Mouse (Mus musculus): ENCODE data around the gene Txk. TPM values are rescaled to one million over a fixed set of nuclear protein-coding genes. Genes with fewer than 3 reads are reported as not detected.

Txk gene
- polyA plus RNA-seq, 1 experiment from 2014 or later, result 0.34 TPM

- 23% methylated on average over 5 of the region's 5 CpGs for WGBS
- no peaks in the 10 kb centered on the region for H3K27me3 ChIP-seq (ENCODE audit: control insufficient read depth, insufficient read depth, low read length)
- H3K27ac ChIP-seq (ENCODE audit: low read length), result no peak overlapping the region
- no peak overlapping the region for H3K9ac ChIP-seq (ENCODE audit: low read length)
- no peaks in the 10 kb centered on the region for H3K36me3 ChIP-seq (ENCODE audit: control insufficient read depth, insufficient read depth, low read length)
- no peak for ATAC-seq (ENCODE audit: insufficient read depth, low FRiP score)
- H3K4me1 ChIP-seq (ENCODE audit: control insufficient read depth, insufficient read depth, low read length), result no peaks in the 10 kb centered on the region
- H3K4me3 ChIP-seq (replicated peaks; ENCODE audit: low read length), result no peak overlapping the region
- no peaks in the 10 kb centered on the region for H3K9me3 ChIP-seq (replicated peaks; ENCODE audit: control insufficient read depth, low read length)
- H3K4me2 ChIP-seq (ENCODE audit: low read depth, low read length), result no peak overlapping the region
Observed at GRCm38 (mm10) chr5:72665281-72665680, 87.3 kb downstream of the Txk start.

GRCm38 (mm10) chr5:72664854-72665253 lies 87.7 kb downstream of the Txk start:
- H3K4me1 ChIP-seq (ENCODE audit: control insufficient read depth, insufficient read depth, low read length), result no peaks in the 10 kb centered on the region
- no peak overlapping the region for H3K4me3 ChIP-seq (replicated peaks; ENCODE audit: low read length)
- no peak overlapping the region for H3K27ac ChIP-seq (ENCODE audit: low read length)
- ATAC-seq (ENCODE audit: insufficient read depth, low FRiP score), result no peak
- no peak overlapping the region for H3K9ac ChIP-seq (ENCODE audit: low read length)
- H3K9me3 ChIP-seq (replicated peaks; ENCODE audit: control insufficient read depth, low read length), result no peaks in the 10 kb centered on the region
- H3K36me3 ChIP-seq (ENCODE audit: control insufficient read depth, insufficient read depth, low read length), result no peaks in the 10 kb centered on the region
- WGBS, result 52% methylated on average over 3 of the region's 3 CpGs
- H3K4me2 ChIP-seq (ENCODE audit: low read depth, low read length), result no peak overlapping the region
- H3K27me3 ChIP-seq (ENCODE audit: control insufficient read depth, insufficient read depth, low read length), result no peaks in the 10 kb centered on the region

GRCm38 (mm10) chr5:72664126-72664525 lies 88.5 kb downstream of the Txk start:
- no peak overlapping the region for H3K27ac ChIP-seq (ENCODE audit: low read length)
- H3K36me3 ChIP-seq (ENCODE audit: control insufficient read depth, insufficient read depth, low read length), result no peaks in the 10 kb centered on the region
- no peak for ATAC-seq (ENCODE audit: insufficient read depth, low FRiP score)
- no peaks in the 10 kb centered on the region for H3K9me3 ChIP-seq (replicated peaks; ENCODE audit: control insufficient read depth, low read length)
- no peak overlapping the region for H3K9ac ChIP-seq (ENCODE audit: low read length)
- 81% methylated on average over 5 of the region's 5 CpGs for WGBS
- no peaks in the 10 kb centered on the region for H3K4me1 ChIP-seq (ENCODE audit: control insufficient read depth, insufficient read depth, low read length)
- no peak overlapping the region for H3K4me3 ChIP-seq (replicated peaks; ENCODE audit: low read length)
- H3K4me2 ChIP-seq (ENCODE audit: low read depth, low read length), result no peak overlapping the region
- no peaks in the 10 kb centered on the region for H3K27me3 ChIP-seq (ENCODE audit: control insufficient read depth, insufficient read depth, low read length)

GRCm38 (mm10) chr5:72661051-72661781 lies 91.4 kb downstream of the Txk start:
- H3K4me1 ChIP-seq (ENCODE audit: control insufficient read depth, insufficient read depth, low read length), result no peaks in the 10 kb centered on the region

GRCm38 (mm10) chr5:72658375-72658774 lies 94.2 kb downstream of the Txk start:
- H3K36me3 ChIP-seq (ENCODE audit: control insufficient read depth, insufficient read depth, low read length), result no peaks in the 10 kb centered on the region
- no peak overlapping the region for H3K27ac ChIP-seq (ENCODE audit: low read length)
- H3K4me2 ChIP-seq (ENCODE audit: low read depth, low read length), result no peak overlapping the region
- no peak for ATAC-seq (ENCODE audit: insufficient read depth, low FRiP score)
- no peaks in the 10 kb centered on the region for H3K9me3 ChIP-seq (replicated peaks; ENCODE audit: control insufficient read depth, low read length)
- no peak overlapping the region for H3K9ac ChIP-seq (ENCODE audit: low read length)
- no peak overlapping the region for H3K4me3 ChIP-seq (replicated peaks; ENCODE audit: low read length)
- H3K4me1 ChIP-seq (ENCODE audit: control insufficient read depth, insufficient read depth, low read length), result no peaks in the 10 kb centered on the region
- H3K27me3 ChIP-seq (ENCODE audit: control insufficient read depth, insufficient read depth, low read length), result no peaks in the 10 kb centered on the region
- WGBS, result 76% methylated on average over 13 of the region's 13 CpGs

More at GRCm38 (mm10) chr5:72661051-72661781, 91.4 kb downstream of the Txk start:
- no peak overlapping the region for H3K9ac ChIP-seq (ENCODE audit: low read length)
- whole genome bisulfite sequencing, result 75% methylated on average over 6 of the region's 6 CpGs
- no peaks in the 10 kb centered on the region for H3K27me3 ChIP-seq (ENCODE audit: control insufficient read depth, insufficient read depth, low read length)
- H3K36me3 ChIP-seq (ENCODE audit: control insufficient read depth, insufficient read depth, low read length), result no peaks in the 10 kb centered on the region
- no peak for ATAC-seq (ENCODE audit: insufficient read depth, low FRiP score)
- H3K27ac ChIP-seq (ENCODE audit: low read length), result no peak overlapping the region
- no peak overlapping the region for H3K4me2 ChIP-seq (ENCODE audit: low read depth, low read length)
- no peaks in the 10 kb centered on the region for H3K9me3 ChIP-seq (replicated peaks; ENCODE audit: control insufficient read depth, low read length)
- H3K4me3 ChIP-seq (replicated peaks; ENCODE audit: low read length), result no peak overlapping the region

DNA sequence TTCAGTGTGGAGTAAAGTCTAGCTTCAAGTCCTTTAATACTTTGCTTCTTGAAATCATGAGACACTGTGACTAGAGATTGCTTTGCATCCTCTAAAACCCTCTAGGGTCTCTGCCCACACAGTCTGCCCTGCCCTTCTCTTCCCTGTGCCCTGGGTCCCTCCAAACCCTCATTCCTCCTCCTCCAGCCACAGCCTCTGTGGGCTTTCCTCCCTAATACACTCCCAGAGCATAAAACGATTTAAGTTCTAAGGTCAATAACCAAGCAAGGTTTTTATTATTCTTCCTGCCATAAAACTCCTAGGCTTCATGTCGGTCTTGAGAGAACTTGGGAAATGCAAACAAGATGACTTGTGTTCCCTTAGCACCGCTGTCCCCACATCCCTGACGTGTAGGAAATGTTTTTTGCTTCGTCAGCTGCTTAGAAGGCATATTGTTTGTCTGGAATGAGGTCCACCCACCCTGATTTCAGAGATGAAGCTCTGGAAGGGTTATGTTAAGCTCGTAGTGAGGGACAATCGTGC lies 96.2 kb downstream of the Txk start:
- Histone ChIP-seq H3K4me2 (ENCODE audit: low read depth, low read length) (no peak overlapping the region), H3K27ac (ENCODE audit: low read length) (no peak overlapping the region), H3K36me3 (ENCODE audit: control insufficient read depth, insufficient read depth, low read length) (no peaks in the 10 kb centered on the region), H3K4me3 (replicated peaks; ENCODE audit: low read length) (no peak overlapping the region), H3K27me3 (ENCODE audit: control insufficient read depth, insufficient read depth, low read length) (no peaks in the 10 kb centered on the region), H3K9ac (ENCODE audit: low read length) (no peak overlapping the region), H3K9me3 (replicated peaks; ENCODE audit: control insufficient read depth, low read length) (no peaks in the 10 kb centered on the region), H3K4me1 (ENCODE audit: control insufficient read depth, insufficient read depth, low read length) (no peaks in the 10 kb centered on the region)
- 51% methylated on average over 7 of the region's 7 CpGs for WGBS
- no peak for ATAC-seq (ENCODE audit: insufficient read depth, low FRiP score)

DNA sequence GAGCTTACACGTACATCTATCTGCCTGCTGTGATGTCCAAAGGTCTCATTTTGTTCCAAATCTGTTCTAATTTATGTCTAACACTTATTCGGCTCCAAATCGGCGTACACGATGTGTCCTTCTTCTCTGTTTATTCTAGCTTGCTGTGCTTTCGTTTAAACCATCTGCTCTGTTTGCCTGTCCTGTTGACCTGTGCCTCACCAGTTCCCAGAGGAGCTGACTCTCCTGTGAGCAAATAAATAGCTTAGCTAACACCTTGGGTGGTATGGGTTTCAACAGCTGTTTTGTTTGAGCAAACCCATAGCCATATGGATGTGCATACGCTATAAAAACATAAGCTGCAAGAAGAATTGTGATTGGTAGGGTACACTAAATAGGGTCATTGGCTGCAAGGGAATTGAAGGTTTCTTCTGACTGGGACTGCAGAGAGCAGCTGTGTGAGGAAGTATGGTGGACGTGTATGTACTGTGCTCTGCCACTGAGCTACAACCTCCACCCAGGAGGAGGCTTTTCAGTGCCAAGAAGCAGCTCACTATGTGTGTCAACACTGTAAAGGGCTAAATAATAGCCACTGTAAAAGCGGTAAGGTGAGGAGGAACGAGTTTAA lies 99.4 kb downstream of the Txk start:
- no peaks in the 10 kb centered on the region for H3K4me1 ChIP-seq (ENCODE audit: control insufficient read depth, insufficient read depth, low read length)
- no peaks in the 10 kb centered on the region for H3K9me3 ChIP-seq (replicated peaks; ENCODE audit: control insufficient read depth, low read length)
- WGBS, result 47% methylated on average over 10 of the region's 10 CpGs
- peak; percentile 30; the same call in 1 of the 2 replicates for ATAC-seq (ENCODE audit: insufficient read depth, low FRiP score)
- no peak overlapping the region for H3K4me2 ChIP-seq (ENCODE audit: low read depth, low read length)
- H3K27me3 ChIP-seq (ENCODE audit: control insufficient read depth, insufficient read depth, low read length), result no peaks in the 10 kb centered on the region
- H3K4me3 ChIP-seq (replicated peaks; ENCODE audit: low read length), result no peak overlapping the region
- H3K9ac ChIP-seq (ENCODE audit: low read length), result no peak overlapping the region
- no peak overlapping the region for H3K27ac ChIP-seq (ENCODE audit: low read length)
- H3K36me3 ChIP-seq (ENCODE audit: control insufficient read depth, insufficient read depth, low read length), result no peaks in the 10 kb centered on the region

- peak overlapping the region; percentile 29 for H3K27ac ChIP-seq (ENCODE audit: low read length)
Observed at GRCm38 (mm10) chr5:72648987-72649735, 103.4 kb downstream of the Txk start.

More at GRCm38 (mm10) chr5:72648987-72649735, 103.4 kb downstream of the Txk start:
- H3K9ac ChIP-seq (ENCODE audit: low read length), result no peak overlapping the region
- H3K9me3 ChIP-seq (replicated peaks; ENCODE audit: control insufficient read depth, low read length), result no peaks in the 10 kb centered on the region
- H3K4me1 ChIP-seq (ENCODE audit: control insufficient read depth, insufficient read depth, low read length), result peaks cover 5% of the 10 kb centered on the region; the same call in 1 of the 2 replicates
- H3K4me2 ChIP-seq (ENCODE audit: low read depth, low read length), result peak overlapping the region; percentile 61
- 0 out of 2 replicates have a peak, but pooled peaks cover 3% of the 10 kb centered on the region for H3K27me3 ChIP-seq (ENCODE audit: control insufficient read depth, insufficient read depth, low read length)
- no peaks in the 10 kb centered on the region for H3K36me3 ChIP-seq (ENCODE audit: control insufficient read depth, insufficient read depth, low read length)
- peak overlapping the region; percentile 55 for H3K4me3 ChIP-seq (replicated peaks; ENCODE audit: low read length)
- ATAC-seq (ENCODE audit: insufficient read depth, low FRiP score), result peak; percentile 28; the same call in 1 of the 2 replicates
- 68% methylated on average over 9 of the region's 9 CpGs for WGBS

All from stomach, embryonic 16.5 days (tissue).